Mouse (Mus musculus) natural killer cell, adult 2 months (primary cell): ENCODE measurements at regions not wholly inside any gene's neighbourhood (a gene's known extent, or its start where the extent isn't known, plus 50 kb on each side); places are given as distances from the start of the nearest gene placed in this dataset.
A peak's percentile ranks its signal among the peaks of the same experiment; 100 is the strongest.

ENCODE experiments used
- DNase-seq, 2 experiments: peaks; one replicate each; pipeline ENCODE4 v3.0.0; 2022; ENCODE audit warnings: low spot score in 2 of 2

DNA sequence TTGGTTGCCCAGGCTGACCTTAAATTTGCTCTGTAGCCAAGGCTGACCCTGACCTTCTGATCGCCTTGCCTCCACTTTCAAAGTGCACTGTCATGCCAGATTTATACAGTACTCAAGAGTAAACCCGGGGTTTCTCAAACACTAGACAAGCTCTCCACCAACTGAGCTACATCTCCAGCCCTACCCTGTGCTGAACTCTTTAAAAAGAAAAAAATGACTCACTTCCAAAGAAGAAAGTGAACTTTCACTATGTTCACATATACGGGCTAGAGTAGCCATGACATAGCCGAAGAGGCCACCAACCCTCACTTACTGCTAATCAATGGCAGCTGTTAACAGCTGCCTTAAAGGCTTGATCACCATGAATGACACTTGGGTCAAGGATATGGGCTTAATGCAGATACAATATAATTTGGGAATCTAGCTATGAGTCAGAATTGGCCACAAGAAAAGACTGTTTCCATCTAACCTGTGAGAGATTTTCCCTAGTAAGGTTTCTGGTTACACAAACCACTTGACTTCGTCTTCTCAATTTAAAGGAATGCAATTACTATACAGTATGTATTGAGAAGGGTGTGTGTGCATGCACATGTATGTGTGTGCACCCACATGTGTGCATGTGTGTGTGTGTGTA is 157.4 kb upstream of the Tgfbr2 start:
- DNase-seq: no peak

GRCm38 (mm10) chr9:116331406-116331805 is 156.2 kb upstream of the Tgfbr2 start:
- no peak for DNase-seq

GRCm38 (mm10) chr9:116330796-116331195 is 155.6 kb upstream of the Tgfbr2 start:
- no peak for DNase-seq

DNA sequence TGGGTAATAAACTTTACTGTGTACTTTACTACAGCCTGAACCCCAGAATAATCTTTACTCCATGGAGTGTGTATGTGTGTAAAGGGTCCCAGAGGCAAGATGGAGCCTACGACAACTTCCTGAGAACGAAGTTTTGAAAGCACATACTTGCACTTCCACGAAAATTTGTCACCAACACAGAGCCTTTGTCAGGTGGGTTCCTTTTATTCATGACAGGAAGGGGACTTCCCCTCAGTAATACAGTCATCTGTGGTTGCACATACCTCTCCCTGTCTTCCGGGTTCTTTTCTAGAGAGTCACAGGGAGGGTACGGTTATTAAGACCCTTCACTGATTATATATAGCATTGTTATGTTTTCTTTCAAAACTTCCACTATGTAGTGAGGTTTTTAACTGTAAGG is 154.0 kb upstream of the Tgfbr2 start:
- DNase-seq: peak; percentile 49 to 64

GRCm38 (mm10) chr9:116328201-116328600 is 153.0 kb upstream of the Tgfbr2 start:
- DNase-seq: no peak

GRCm38 (mm10) chr9:116327080-116327479 is 151.9 kb upstream of the Tgfbr2 start:
- DNase-seq: no peak

DNA sequence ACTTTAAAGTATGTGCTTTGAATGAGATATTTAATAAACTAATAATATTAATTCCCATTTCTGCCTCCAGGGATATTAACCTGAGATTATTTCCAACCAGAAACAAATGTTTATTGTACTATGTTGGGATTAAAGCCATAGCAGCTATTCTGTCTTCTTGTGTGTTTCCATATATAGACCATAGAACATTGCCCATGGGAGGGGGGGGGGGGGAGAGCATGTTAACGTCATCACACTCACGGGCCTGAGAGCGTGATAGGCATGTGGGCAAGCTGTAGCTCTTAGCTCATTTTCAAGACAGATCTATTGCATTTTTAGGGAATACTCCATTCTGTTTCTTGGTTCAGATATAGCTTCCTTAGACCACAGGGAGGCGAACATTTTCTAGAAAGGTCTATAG is 149.8 kb upstream of the Tgfbr2 start:
- no peak for DNase-seq

GRCm38 (mm10) chr9:116323871-116324721 is 148.9 kb upstream of the Tgfbr2 start:
- peak in 1 of 2 experiments; percentile 26 for DNase-seq

DNA sequence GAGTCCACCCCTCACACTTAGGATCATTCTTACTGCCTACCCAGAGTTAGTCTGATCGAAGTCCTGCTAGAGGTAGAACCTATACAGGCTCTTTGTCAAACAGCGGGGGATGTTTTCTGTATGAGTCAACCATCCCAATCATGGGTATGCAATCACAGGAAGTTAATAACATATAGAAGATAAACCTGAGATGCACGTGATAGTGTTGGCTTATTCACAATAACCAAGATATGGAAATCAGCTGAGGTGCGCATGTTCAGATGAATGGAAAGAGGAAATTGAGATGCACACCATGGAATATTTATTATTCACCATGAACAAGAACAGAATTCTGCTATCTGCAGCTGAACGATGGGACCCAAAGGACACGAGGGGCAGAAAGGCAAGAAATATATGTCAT is 146.7 kb upstream of the Tgfbr2 start:
- no peak for DNase-seq

DNA sequence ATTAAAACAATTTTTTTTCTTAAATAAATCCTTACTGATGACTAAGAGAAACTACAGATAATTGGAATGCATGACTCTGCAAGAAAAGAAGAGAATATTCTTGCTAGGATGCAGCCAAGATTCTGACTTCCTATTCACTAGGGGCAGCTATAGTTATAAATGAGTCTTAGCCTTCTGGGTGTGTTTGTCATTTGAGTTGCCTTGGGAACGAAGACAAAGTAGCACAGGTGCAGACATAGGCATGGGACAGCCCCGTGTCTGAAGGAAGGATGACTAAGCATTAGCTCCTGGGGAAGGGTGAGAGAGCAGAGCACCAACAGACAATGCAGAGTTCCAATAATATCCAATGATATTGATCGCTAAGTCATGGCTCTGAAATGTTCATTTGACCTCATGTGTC is 144.3 kb upstream of the Tgfbr2 start:
- DNase-seq: no peak

DNA sequence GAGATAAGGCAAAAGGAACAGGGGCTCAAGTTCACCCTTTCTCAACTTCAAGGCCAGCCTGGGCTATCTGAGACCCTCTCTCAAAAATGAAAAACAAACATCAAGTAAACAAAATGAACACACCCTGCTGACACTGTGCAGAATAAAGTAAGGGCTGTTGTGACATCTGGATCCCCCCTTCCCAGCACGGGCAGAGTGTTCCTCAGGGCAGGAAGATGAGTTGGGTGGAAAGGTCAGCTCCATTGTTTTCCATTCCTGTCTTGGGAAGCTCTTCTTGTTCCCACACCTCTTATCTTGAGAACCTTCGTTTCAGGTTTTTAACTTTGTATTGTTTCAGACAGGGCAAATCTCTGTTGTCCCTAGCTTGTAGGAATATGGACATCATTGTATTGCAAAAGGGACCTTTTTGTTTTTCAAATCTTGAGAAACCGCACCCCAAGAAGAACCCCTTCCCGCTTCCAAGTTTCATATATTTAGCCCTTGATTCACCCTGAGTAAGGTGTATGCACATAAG is 141.5 kb upstream of the Tgfbr2 start:
- DNase-seq: no peak

DNA sequence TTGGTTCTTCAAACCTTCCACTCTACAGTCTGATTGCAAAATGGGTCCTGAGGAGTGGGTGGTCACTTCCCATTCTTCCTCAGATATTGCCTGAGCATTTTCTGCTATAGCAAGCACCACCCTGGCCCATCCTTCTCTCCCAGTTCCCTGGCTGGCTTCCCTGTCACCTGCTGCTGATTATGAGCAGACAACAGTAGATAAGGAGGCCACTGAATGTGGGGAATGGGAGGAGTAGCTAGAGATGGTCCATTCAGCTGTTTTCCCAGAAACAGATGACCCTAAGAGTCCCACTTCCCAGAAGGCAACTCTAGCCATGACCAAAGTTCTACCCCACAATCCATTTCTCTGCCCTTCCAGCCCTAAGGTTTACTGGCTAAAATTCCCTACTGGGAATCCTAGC is 139.6 kb upstream of the Tgfbr2 start:
- DNase-seq: no peak

DNA sequence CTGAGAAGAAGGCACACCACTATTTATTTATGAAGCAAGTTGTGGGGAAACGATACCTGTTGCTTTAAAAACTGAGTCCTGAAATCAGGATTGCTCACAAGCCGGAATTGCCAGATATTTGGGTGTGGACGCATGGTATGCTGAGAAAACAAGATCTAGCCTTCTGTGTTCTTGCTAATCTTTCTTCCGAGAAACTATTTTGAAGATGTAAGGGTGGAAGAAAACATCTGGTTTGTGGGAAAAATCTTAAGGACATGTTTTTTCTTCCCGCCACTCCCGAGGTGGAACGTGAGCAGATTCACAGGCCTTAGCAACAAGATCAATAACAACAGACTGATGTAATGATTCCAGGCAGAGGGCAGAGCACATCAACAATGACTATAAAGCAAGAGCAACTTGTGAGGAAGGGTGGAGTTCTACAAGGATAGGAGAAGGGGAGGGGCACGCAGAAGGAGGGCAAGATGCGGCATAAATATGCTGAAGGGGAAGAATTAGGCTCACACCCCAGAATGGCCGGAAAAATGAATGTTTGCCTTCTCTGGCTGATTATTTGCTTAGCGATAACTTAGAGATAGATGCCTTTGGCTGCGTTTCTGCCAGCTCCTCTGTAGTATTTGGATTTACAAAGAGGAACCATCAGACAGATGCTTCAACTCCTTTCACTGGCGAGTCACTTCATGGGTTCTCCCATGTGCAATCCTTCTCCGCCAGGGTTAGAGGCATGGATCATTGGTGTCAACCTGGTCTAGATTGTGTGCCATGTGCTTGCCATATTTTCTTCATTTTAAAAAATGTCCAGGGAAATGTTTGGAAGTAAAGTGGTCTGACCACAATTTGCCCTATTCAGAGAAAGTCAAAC is 139.0 kb upstream of the Tgfbr2 start:
- DNase-seq: no peak

DNA sequence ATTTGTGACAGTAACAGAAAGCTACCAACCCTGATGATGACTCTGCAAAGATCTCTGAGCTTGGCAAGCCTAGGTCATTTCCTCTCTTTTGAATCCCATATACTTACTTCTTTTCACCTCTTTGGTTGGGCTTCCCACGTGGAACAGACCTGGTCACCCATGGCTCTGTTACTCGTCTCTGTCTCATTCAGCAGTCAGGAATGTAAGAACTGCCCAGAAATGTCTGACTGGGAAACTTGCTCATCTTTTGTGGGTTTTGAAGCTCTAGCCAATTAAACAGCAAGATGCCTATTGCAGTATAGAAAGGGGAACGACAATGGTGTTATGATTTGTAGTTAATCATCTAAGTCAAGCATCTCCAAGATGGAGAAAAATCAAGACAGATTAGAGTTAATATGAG is 136.2 kb upstream of the Tgfbr2 start:
- DNase-seq: no peak

DNA sequence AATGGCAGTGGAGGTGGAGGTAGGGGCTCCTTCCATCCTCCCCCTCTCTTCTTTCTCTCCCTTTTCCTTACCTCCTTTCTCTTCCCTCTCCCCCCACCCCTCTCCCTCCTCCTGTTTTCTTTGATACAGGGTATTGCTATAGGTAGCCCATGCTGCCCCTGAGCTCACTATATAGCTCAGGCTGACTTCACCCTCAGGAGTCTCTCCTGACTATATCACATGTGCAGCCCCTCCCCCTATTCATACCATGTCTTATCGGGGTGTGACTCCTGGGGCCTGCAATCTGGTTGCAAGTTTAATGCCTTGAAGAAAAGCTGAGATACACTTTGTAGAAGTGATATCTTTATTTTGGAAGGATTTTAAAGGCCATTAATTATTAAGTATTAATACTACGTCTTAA is 126.4 kb upstream of the Tgfbr2 start:
- no peak for DNase-seq

GRCm38 (mm10) chr9:116298791-116299190 is 123.6 kb upstream of the Tgfbr2 start:
- no peak for DNase-seq

GRCm38 (mm10) chr9:116296349-116296748 is 121.2 kb upstream of the Tgfbr2 start:
- no peak for DNase-seq

- peak; percentile 2 to 48 for DNase-seq
Measured at GRCm38 (mm10) chr9:116294073-116294472, 118.9 kb upstream of the Tgfbr2 start.

DNA sequence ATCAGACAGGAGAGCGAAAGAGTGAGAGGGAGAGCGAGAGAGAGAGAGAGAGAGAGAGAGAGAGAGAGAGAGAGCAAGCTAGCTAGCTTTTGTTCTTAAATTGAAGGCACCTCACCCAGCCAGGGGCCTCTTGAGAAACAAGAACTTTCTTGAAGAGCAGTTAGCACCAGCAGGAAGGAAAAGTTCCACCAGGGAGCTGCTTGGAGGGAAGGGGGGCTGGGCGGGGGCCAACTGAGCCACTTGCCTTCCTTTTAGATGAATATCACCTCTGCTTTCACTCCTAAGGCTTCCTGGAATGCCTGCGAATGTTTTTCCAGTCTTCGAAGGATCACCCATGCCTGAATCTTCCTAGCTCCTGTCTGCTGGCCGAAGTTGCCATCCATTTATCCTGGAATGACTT is 118.0 kb upstream of the Tgfbr2 start:
- no peak for DNase-seq

DNA sequence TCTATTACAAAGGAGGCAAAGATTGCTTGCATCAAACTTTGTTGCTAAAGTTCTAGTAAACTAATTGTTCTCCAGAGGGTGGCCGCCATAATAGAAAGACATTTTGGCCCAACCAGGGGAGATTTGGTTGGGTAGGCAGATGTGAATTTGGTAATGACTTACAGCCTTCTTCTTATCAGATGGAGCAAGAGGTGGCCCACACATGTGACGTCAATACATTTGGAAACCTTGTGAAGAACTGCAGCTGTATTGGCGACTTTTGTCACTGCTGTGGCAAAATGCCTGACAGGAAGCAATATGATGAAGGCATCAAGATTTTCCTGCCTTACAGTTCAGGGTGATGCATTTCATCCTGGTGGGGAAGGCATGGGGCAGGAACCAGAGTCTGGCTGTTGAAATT is 116.5 kb upstream of the Tgfbr2 start:
- no peak for DNase-seq

GRCm38 (mm10) chr9:116290896-116291295 is 115.7 kb upstream of the Tgfbr2 start:
- DNase-seq: no peak
